Mouse (Mus musculus) left cerebral cortex, postnatal 25 days (tissue): ENCODE results near the gene Ctf2. TPM values are rescaled to one million over a fixed set of nuclear protein-coding genes. Genes with fewer than 3 reads are reported as not detected.
A peak's percentile ranks its signal among the peaks of the same experiment; 100 is the strongest.
"Not testable (repeated sequence)": the region's sequence is repeated elsewhere in the genome, so short reads cannot be mapped to it uniquely, and the experiment has no call there.

ENCODE experiments used
- DNase-seq, 2 experiments: peaks; one replicate each; pipeline ENCODE4 v3.0.0; 2022; ENCODE audit warnings: low spot score in 2 of 2, mixed read lengths in 1 of 2
- intact Hi-C: fragments of 180-260 bp; cut with DNase I; formaldehyde crosslinking; loops from one replicate; pipeline ENCODE4 v1.15.1; 2025
- total RNA-seq, 2 experiments: library from RNA; stranded (reverse); gene quantifications; 2 replicates each; pipeline ENCODE4 v1.2.3; 2021

Ctf2 gene
- total RNA-seq, 2 experiments from 2014 or later, result not detected

GRCm38 (mm10) chr7:127693730-127694129 lies 38.2 kb downstream of the Ctf2 start:
- DNase-seq, intact Hi-C loops: not testable (repeated sequence)

DNA sequence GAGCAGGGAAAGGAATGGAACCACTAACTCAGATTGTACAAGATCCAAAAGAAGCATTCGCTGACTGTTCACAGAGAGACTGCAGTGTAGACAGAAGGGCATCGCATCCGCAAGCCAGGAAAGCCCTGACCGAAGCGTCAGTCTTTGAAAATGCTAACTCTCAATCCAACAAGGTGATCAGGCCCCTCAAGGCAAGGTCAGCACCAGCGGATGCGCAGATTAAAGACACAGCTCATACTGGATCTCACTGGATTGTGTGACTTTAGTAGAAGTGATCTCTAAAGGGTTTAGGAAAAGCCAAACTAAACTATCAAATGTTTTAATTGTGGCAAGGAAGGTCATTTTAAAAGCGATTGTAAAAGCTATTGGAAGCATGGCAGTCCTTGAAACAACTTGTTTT lies 38.7 kb downstream of the Ctf2 start:
- no peak for DNase-seq
- intact Hi-C loops, result no loop called here

DNA sequence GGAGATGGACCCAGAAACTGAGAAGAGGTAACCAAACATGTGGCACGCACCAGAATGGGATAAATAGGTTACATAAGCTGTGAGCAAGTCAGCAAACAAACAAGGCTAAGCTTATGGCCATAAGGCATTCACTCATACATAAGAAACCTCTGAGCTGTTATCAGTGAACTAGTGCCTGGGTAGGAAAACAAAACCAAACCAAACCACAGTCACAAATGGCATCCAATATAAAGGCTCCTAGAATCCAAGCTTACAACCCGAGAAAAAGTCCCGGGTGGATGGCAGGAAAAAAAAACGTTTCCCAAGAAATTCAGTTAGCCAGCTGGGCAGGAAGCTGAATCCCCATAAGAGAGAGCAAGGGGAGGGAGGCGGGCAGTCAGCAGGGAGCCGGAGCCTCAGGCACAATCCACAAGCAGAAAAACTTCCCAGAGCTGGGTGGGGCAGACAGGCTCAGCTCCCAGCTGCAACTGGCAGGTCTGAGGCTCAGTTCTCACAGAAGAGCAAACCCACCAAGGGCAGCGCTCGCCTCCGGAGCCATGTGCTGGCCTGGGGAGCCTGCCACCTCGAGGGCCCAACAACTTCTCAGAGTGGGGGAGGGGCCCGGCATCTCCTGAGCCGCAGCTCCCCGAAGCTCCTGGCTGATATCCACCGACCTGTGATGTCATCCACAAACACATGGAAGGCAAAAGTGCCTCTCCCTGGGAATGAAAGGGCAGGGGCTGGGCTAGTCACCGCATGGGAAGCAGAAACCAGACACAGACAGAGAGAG lies 40.6 kb downstream of the Ctf2 start:
- intact Hi-C loops, result loop anchor here (2.0 kb wide), 1 partner anchor 17 kb away; the partner anchor contains the start of gene Bcl7c
- peak; percentile 39 to 68 for DNase-seq

GRCm38 (mm10) chr7:127689626-127690280 lies 42.2 kb downstream of the Ctf2 start:
- intact Hi-C loops, result loop anchor here (2.0 kb wide), 1 partner anchor 19 kb away; the partner anchor contains the start of gene Bcl7c
- no peak for DNase-seq

- peak in 1 of 2 experiments; percentile 70 for DNase-seq
Measured at GRCm38 (mm10) chr7:127688935-127689334, 43.0 kb downstream of the Ctf2 start.

DNA sequence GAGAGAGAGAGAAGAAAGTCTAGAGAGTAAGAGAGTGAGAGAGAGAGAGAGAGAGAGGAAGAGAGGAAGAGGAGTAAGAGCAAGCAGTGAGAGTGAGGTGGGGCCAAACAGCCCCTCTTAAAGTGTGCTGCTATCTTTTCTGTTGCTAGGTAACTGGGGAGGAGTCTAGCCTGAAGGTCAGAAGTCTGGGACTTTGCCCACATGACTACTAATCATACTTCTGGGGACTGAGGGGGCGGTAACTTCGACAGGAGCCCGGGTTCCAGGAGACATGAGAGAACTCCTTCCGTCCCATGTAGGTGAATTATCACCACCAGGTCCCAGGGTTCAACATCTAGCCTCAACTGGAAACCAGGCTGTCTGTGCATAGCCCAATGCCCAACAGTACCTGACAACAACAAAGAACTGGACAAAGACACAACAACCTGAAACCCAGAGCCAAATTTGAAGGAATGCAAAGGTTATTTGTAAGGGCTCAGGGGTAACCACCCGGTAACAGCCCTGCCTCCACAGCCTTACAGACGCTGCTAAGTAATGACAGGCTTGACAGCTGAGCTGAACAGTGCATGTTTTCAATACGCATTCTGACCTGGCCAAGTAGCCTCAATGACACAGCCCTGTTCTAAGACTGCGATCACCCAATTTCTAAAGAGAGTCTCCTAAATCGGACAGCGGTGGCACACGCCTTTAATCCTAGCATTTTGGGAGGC lies 45.1 kb downstream of the Ctf2 start:
- intact Hi-C loops, result no loop called here
- no peak for DNase-seq

More at GRCm38 (mm10) chr7:127688935-127689334, 43.0 kb downstream of the Ctf2 start:
- intact Hi-C loops, result no loop called here

DNA sequence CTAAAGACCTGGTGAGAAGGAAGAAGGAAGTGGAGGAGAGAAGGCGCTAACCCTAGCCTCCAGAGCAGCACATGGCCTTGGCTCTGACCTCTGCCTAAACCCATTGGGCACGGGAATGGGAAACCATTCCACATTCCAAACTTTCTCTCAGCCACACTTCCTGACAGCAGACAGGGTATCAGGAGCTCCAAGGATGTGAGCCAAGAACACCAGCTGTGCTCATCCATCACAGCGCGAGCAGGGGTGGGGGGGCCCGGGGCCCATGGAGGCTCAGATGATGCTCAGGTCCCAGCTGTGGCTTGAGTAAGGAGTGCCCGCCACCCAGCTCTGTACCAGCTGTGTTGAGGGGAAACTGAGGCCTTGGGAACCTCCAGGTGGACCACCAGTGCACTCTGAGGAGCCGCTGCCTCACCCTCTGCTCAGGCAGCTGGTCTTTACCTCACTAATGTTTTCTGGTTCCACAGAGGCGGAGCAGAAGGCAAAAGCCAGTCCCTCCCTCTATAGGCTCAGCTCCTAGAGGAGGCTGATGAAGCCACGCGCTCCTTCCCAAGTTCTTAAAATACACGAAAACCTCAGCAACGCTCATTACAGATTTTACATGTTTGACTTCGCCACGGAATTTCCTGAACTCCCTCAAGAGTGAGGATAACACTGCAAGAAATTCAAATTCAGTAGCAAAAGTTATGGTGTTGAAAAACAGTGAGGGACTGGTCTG lies 46.5 kb downstream of the Ctf2 start:
- intact Hi-C loops, result no loop called here
- peak in 1 of 2 experiments; percentile 74 for DNase-seq

GRCm38 (mm10) chr7:127681888-127682553 lies 49.9 kb downstream of the Ctf2 start:
- DNase-seq, result no peak
- intact Hi-C loops, result no loop called here

DNA sequence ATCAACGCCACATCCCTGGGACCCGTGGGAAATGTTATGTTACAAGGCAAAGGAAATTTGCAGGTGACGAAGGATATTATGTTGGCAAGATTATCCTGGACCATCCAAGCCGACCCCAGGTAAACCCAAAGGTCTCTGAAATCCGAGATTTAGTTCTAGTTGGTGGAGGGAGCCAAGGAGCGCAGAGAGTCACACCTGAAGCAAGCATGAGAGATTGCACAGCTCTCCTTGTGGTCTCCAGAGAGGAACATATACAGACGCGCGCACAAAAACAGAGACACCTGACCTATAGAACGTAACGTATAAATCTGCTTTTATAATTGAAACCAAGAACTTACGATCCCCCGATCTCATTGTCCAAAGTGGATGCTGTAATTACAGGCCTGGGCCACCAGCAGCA lies 51.4 kb downstream of the Ctf2 start:
- no peak for DNase-seq
- intact Hi-C loops, result no loop called here

DNA sequence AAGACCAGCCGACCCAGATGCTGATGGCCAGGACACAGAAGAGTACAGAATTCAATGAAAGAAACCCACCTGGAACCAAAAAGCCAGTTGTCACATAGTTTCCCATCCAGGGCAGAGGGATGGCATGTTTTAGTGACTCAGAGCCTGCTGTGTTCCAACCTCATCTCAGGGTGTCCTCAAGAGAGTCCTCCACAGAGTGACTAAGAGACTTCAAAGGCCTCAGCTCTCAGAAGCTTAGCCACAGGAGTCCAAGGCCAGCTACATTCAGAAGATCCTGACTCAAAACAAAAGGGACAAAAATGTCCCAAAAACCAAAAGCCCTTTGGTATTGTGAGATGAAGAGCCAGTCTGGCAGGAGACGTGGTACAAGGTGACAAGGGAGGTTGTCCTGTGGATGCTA lies 53.2 kb downstream of the Ctf2 start:
- intact Hi-C loops, result no loop called here
- DNase-seq, result no peak

DNA sequence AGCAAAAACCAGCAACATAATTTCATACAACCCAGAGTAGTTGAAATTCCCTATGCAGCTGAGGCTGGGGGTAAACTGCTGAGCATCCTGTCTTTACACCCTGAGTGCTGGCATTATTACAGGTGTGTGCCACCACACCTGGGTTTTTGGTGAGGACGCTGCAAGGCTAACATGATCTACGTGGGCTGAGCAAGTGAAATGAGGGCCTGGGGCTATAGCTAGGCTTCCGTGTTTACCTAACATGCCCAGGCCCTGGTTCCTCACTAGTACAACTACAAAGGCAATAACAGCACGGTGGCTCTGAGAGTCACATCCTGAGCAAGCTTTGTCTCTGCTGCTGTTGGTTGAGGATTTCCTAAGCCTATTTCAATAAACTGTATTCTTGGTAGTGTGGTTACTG lies 54.4 kb downstream of the Ctf2 start:
- intact Hi-C loops, result no loop called here
- DNase-seq, result no peak

DNA sequence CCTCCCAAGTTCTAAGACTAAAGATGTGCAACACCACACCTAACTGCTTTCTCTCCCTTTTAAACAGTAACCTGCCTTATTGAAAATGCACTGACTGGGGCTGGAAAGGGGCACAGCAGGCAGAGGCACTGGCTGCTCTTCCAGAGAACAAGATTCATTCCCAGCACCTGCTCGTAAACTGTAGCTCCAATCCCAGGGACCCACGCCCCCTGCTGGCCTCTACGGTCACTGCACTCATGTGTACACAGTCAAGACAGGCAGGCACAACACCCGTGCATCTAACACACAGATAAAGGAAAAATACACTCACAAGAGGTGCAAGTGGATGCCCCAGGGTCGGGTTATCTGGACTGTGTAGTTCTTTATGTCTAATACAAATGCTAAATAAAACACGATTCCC lies 54.9 kb downstream of the Ctf2 start:
- intact Hi-C loops, result no loop called here
- no peak for DNase-seq

DNA sequence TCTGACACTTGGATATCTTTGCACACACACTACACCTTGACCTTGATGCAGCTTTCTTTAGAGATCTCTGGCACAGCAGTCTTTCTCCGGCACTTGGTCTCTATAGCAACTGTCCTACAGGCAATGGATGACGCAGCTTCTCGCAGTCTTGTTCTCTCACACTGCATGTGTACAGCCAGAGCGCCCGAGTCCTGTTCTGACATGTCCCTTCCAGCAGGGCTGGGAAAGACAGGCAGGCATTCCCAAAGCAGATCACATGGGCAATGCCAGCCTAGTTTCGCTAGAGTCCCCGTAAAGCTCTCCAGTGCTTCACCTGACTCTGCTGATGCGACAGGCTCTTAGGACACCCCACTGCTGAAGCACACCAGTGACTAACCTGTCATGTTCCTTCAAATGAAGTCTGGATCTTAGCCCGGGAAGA lies 56.6 kb downstream of the Ctf2 start:
- intact Hi-C loops, result loop anchor here (1.0 kb wide), 2 partner anchors 33 to 70 kb away; partner anchors contain the start of gene Bcl7c
- DNase-seq, result peak in 1 of 2 experiments; percentile 52

GRCm38 (mm10) chr7:127674977-127675376 lies 57.0 kb downstream of the Ctf2 start:
- intact Hi-C loops, result loop anchor here (1.0 kb wide), 2 partner anchors 33 to 70 kb away; partner anchors contain the start of gene Bcl7c
- peak; percentile 90 to 94 for DNase-seq

- intact Hi-C loops, result no loop called here
Measured at GRCm38 (mm10) chr7:127672776-127673175, 59.2 kb downstream of the Ctf2 start.

DNA sequence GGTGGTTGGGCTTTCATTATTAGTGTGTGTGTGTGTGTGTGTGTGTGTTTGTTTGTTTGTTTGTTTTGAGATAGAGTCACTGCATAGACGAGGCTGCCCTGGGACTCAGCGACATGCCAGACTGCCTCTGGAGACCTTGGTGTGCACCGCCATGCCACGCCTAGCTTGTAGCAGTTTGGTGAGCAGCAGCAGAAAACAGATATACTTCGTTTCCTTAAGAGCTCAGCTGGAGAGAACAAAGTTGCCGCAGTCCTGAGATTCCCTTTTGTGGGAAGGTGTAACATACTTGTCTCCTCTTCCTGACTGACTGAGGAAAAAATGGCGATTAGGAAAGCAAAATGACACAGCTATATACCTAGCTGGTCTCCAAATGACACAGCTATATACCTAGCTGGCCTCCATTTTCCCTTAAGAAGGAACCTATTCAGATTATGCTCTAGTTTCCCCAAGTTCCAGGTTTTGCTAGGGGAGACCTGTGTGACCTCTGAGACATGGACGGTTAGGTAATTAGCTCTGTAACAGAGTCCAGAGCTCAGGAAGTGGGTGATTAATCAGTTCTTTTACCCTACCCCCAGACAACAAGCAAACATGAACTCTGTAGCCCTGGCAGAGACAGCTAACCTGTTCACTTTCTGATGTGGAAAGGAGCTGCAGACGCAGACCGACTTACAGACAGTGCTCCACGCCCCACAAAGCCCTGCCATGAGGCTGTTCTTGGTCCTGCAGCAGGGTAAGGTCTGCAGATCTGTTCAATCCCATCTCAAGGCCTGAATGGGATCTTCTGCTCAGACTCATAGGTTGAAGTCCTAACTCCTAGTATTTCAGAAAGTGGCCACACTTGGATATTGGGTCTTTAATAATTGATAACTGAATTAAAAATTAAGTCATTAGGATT lies 59.8 kb downstream of the Ctf2 start:
- intact Hi-C loops, result no loop called here
- DNase-seq, result no peak

More at GRCm38 (mm10) chr7:127672776-127673175, 59.2 kb downstream of the Ctf2 start:
- DNase-seq, result no peak
